Mouse (Mus musculus) heart, embryonic 12.5 days (tissue): ENCODE measurements around the gene Cxadr. TPM values are rescaled to one million over a fixed set of nuclear protein-coding genes. Genes with fewer than 3 reads are reported as not detected.
A peak's percentile ranks its signal among the peaks of the same experiment; 100 is the strongest.
"Not testable (repeated sequence)": the region's sequence is repeated elsewhere in the genome, so short reads cannot be mapped to it uniquely, and the experiment has no call there.

ENCODE experiments used
- ATAC-seq: fragments of 200-750 bp; cut with Nextera tagmentation; 2 replicates; pipeline ENCODE4 v1.8.0; 2017; ENCODE audit warnings: moderate TSS enrichment, moderate library complexity; ENCODE audit not compliant: insufficient number of reproducible peaks, low FRiP score
- H3K27ac ChIP-seq: fragments of 300-500 bp; sonication (generic); 2 replicates; pipeline ENCODE4 v1.5.1; 2016; ENCODE audit warnings: mild to moderate bottlenecking, moderate library complexity; ENCODE audit not compliant: poor library complexity, severe bottlenecking
- H3K27me3 ChIP-seq: fragments of 300-500 bp; sonication (generic); replicated peaks from 2 replicates; pipeline ENCODE4 v1.6.1; 2016; ENCODE audit warnings: mild to moderate bottlenecking, moderate library complexity
- H3K36me3 ChIP-seq: fragments of 300-500 bp; sonication (generic); 2 replicates; pipeline ENCODE4 v1.6.1; 2016; ENCODE audit warnings: mild to moderate bottlenecking, moderate library complexity
- H3K4me1 ChIP-seq: fragments of 300-500 bp; sonication (generic); replicated peaks from 2 replicates; pipeline ENCODE4 v1.6.1; 2016; ENCODE audit warnings: mild to moderate bottlenecking
- H3K4me2 ChIP-seq: fragments of 300-500 bp; sonication (generic); 2 replicates; pipeline ENCODE4 v1.6.1; 2016; ENCODE audit warnings: mild to moderate bottlenecking, moderate library complexity
- H3K4me3 ChIP-seq: fragments of 300-500 bp; sonication (generic); 2 replicates; pipeline ENCODE4 v1.5.1; 2016; ENCODE audit warnings: mild to moderate bottlenecking
- H3K9ac ChIP-seq: fragments of 300-500 bp; sonication (generic); 2 replicates; pipeline ENCODE4 v1.6.1; 2016; ENCODE audit warnings: mild to moderate bottlenecking, moderate library complexity
- H3K9me3 ChIP-seq: fragments of 300-500 bp; sonication (generic); replicated peaks from 2 replicates; pipeline ENCODE4 v1.6.1; 2016; ENCODE audit warnings: mild to moderate bottlenecking, moderate library complexity
- WGBS: fragments of 180-500 bp; shearing (Covaris S2); methylation state at CpG from one replicate; pipeline ENCODE4 v1.1.7; 2016; 5-methylcytosine and 5-hydroxymethylcytosine counted together
- polyA plus RNA-seq: library from polyadenylated mRNA; unstranded; fragments of >200 nt; fragmentation: Nextera tagmentation; extraction: Ambion mirVana; gene quantifications from 2 replicates; pipeline ENCODE4 v1.2.1, GENCODE M21; 2016

Cxadr gene
- polyA plus RNA-seq, 1 experiment from 2014 or later: 43.6 TPM

DNA sequence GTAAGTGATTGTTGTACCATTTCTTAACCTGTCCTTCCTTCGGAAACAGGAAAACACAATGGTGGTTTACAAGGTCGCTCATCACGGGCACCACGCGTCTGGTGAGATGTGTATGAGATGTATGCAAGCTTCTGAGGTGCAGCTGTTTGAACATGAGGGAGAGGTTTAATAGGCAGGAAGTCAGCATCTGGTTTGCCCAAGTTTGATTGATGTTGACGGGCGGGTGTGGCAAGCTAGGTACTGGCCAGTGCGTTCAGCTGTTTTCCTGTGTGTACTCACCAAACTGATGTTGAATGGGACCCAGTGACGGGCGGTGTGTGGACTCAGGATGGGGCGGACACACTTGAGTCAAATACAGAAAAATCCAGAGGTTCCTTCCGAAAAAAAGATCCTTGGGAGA, 26.7 kb downstream of the Cxadr start:
- WGBS: 89% methylated on average over 12 of the region's 12 CpGs
- Histone ChIP-seq H3K9ac (no peak overlapping the region), H3K4me1 (peaks cover 9% of the 10 kb centered on the region; the same call in 1 of the 2 replicates), H3K4me2 (no peak overlapping the region), H3K27ac (no peak overlapping the region), H3K9me3 (no peaks in the 10 kb centered on the region), H3K27me3 (no peaks in the 10 kb centered on the region), H3K4me3 (no peak overlapping the region), H3K36me3 (peaks cover 26% of the 10 kb centered on the region)
- no peak for ATAC-seq

DNA sequence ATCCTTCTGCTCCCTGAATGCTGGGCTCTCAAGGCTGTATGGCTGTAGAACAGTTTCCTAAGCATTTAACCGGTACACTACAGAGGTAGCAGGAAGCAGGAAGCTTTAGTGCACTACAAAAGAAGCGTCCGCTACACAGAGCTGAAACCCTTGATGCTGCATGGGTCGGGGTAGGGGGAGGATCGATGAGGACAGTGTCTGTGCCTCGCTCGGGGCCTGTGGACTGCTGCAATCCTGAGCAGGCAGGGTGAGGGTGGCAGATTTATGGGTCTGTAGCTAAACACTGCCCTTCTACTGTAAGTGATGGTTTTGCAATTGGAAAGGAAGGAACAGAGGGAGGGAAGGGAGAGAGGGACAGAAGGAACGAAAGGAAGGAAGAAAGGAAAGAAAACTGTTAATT, 35.9 kb downstream of the Cxadr start:
- no peak for ATAC-seq
- Histone ChIP-seq H3K4me2 (no peak overlapping the region), H3K36me3 (peaks cover 50% of the 10 kb centered on the region), H3K4me3 (no peak overlapping the region), H3K4me1 (no peaks in the 10 kb centered on the region), H3K9ac (no peak overlapping the region), H3K9me3 (no peaks in the 10 kb centered on the region), H3K27me3 (no peaks in the 10 kb centered on the region), H3K27ac (no peak overlapping the region)
- WGBS: 75% methylated on average over 8 of the region's 8 CpGs

- peaks cover 15% of the 10 kb centered on the region for H3K36me3 ChIP-seq
- no peak overlapping the region for H3K4me3 ChIP-seq
- H3K27me3 ChIP-seq: no peaks in the 10 kb centered on the region
- H3K9ac ChIP-seq: no peak overlapping the region
- no peak overlapping the region for H3K4me2 ChIP-seq
- WGBS: 89% methylated on average over 4 of the region's 4 CpGs
- peaks cover 12% of the 10 kb centered on the region; the same call in 1 of the 2 replicates for H3K4me1 ChIP-seq
- no peak overlapping the region for H3K27ac ChIP-seq
- ATAC-seq: no peak
- no peaks in the 10 kb centered on the region for H3K9me3 ChIP-seq
Measured at GRCm38 (mm10) chr16:78341356-78341755, 40.1 kb downstream of the Cxadr start.

DNA sequence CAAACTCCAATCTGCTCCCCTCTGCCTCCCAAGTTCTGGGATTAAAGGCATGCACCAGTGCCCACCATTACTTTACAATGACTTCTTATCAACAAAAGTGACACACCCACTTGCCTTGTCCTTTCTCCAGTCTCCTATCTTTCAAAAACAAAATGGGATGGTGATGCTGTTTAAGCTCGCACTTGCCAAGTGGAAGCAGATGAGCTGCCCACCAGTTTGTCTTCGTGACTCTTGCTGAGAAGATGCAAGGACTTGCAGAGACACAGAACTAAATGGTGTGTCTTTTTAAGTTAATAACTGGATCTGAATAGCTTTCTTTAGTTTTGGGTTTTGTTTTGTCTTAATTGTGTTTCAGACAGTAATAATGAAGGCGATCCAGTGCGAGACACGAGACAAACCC, 41.5 kb downstream of the Cxadr start:
- Histone ChIP-seq H3K9me3 (no peaks in the 10 kb centered on the region), H3K4me3 (no peak overlapping the region)
- WGBS: 76% methylated on average over 5 of the region's 5 CpGs

GRCm38 (mm10) chr16:78343792-78344191, 42.5 kb downstream of the Cxadr start:
- no peaks in the 10 kb centered on the region for H3K27me3 ChIP-seq
- peaks cover 11% of the 10 kb centered on the region; the same call in 1 of the 2 replicates for H3K36me3 ChIP-seq
- WGBS: 77% methylated on average over 6 of the region's 6 CpGs
- H3K9ac ChIP-seq: no peak overlapping the region
- ATAC-seq: no peak
- H3K4me1 ChIP-seq: peaks cover 22% of the 10 kb centered on the region
- H3K27ac ChIP-seq: no peak overlapping the region
- no peaks in the 10 kb centered on the region for H3K9me3 ChIP-seq
- H3K4me3 ChIP-seq: no peak overlapping the region
- no peak overlapping the region for H3K4me2 ChIP-seq

More for the DNA sequence above, 41.5 kb downstream of the Cxadr start:
- H3K27ac ChIP-seq: no peak overlapping the region
- H3K4me1 ChIP-seq: peaks cover 20% of the 10 kb centered on the region
- no peak overlapping the region for H3K9ac ChIP-seq
- ATAC-seq: no peak
- no peak overlapping the region for H3K4me2 ChIP-seq
- H3K36me3 ChIP-seq: peaks cover 10% of the 10 kb centered on the region; the same call in 1 of the 2 replicates
- H3K27me3 ChIP-seq: no peaks in the 10 kb centered on the region

DNA sequence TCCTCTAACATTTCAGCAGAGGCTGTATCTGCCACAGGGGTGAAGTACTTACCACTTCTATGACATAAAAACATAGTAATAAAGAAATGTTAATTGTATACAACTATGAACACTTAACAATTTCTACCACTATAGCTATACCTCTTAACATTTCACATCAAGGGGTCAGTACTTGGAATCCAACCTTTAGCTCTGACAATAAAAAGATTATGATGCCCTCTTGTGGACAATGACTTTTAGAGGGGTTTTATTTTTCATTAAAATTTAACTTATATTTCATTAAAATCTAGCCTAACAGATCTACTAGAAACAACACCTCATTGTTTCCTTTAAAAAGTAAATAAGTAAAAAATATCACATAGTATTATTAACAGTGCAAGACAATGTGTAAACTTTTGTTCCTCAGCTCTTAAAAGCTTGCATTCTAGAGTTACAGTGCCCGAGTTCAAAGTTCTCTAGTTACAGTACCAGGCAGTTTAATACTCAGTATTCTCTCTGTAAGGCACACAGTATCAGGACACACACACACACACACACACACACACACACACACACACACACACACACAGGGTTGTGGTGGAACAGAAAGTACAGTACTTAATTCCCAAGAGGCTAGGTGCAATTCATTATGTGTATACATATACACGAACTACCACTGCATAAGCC, 45.5 kb downstream of the Cxadr start:
- H3K4me2 ChIP-seq: no peak overlapping the region
- WGBS: 77% methylated on average over 2 of the region's 2 CpGs
- peaks cover 13% of the 10 kb centered on the region for H3K36me3 ChIP-seq
- H3K4me3 ChIP-seq: no peak overlapping the region
- no peaks in the 10 kb centered on the region for H3K27me3 ChIP-seq
- ATAC-seq: no peak
- no peak overlapping the region for H3K9ac ChIP-seq
- peak overlapping the region; percentile 67 for H3K27ac ChIP-seq
- no peaks in the 10 kb centered on the region for H3K9me3 ChIP-seq
- peaks cover 22% of the 10 kb centered on the region for H3K4me1 ChIP-seq

GRCm38 (mm10) chr16:78347328-78347926, 46.1 kb downstream of the Cxadr start:
- Histone ChIP-seq H3K4me1 (peaks cover 21% of the 10 kb centered on the region), H3K9me3 (no peaks in the 10 kb centered on the region), H3K9ac (no peak overlapping the region), H3K27me3 (no peaks in the 10 kb centered on the region), H3K4me3 (no peak overlapping the region), H3K4me2 (no peak overlapping the region), H3K36me3 (peaks cover 13% of the 10 kb centered on the region), H3K27ac (peak overlapping the region; percentile 67)
- WGBS: 30% methylated on average over 13 of the region's 13 CpGs
- peak; percentile 59; the same call in 1 of the 2 replicates for ATAC-seq

DNA sequence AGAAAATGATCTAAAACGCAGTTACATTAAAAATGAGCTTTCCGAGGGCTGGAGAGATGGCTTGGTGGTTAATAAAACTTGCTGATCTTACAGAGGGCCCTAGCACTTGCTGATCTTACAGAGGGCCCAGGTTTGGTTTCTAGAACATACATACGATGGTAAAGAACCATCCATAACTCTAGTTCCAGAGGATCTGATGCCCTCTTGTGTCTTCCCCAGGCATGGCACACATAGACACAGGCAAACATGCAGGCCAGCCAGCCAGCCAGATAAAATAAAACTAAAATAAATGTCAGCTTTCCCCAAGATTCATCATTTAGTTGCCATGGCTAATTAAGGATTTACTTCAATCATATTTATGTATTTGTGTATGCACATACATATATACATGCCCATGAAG, 56.5 kb downstream of the Cxadr start:
- Histone ChIP-seq H3K9me3 (no peaks in the 10 kb centered on the region), H3K4me3 (no peak overlapping the region), H3K27me3 (no peaks in the 10 kb centered on the region), H3K36me3 (peaks cover 36% of the 10 kb centered on the region), H3K27ac (no peak overlapping the region), H3K9ac (no peak overlapping the region), H3K4me1 (no peaks in the 10 kb centered on the region), H3K4me2 (no peak overlapping the region)
- 91% methylated on average over 3 of the region's 3 CpGs for WGBS
- no peak for ATAC-seq

DNA sequence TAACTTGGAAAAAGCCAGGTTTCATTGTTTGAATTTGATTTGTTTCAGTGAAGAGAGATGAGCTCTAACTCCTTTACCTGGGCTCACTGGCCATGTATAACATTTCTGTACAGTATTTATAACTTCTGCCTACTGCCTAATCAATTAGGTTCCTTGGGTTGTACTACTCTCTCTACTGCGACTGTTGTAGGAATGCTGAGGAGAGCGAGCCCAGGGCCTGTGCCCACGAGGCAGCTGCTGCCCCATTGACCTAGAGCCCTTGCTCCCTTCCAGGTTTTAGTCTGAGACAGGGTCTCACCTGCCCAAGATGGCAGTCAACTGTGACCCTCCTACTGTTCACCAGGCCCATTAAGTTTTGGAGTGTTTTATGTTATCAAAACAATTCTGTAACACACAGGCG, 60.2 kb downstream of the Cxadr start:
- no peak overlapping the region for H3K4me2 ChIP-seq
- no peaks in the 10 kb centered on the region for H3K27me3 ChIP-seq
- no peak overlapping the region for H3K9ac ChIP-seq
- WGBS: 92% methylated on average over 4 of the region's 4 CpGs
- no peak overlapping the region for H3K4me3 ChIP-seq
- no peak overlapping the region for H3K27ac ChIP-seq
- peaks cover 51% of the 10 kb centered on the region for H3K36me3 ChIP-seq
- H3K4me1 ChIP-seq: no peaks in the 10 kb centered on the region
- ATAC-seq: no peak
- H3K9me3 ChIP-seq: no peaks in the 10 kb centered on the region

- not testable (repeated sequence) for H3K27me3 ChIP-seq, ATAC-seq, H3K4me1 ChIP-seq, H3K4me2 ChIP-seq, H3K9me3 ChIP-seq, H3K9ac ChIP-seq, H3K27ac ChIP-seq, H3K4me3 ChIP-seq
- 88% methylated on average over 9 of the region's 9 CpGs for WGBS
- H3K36me3 ChIP-seq: peaks cover 58% of the 10 kb centered on the region
Measured at GRCm38 (mm10) chr16:78364554-78364953, 63.3 kb downstream of the Cxadr start.

DNA sequence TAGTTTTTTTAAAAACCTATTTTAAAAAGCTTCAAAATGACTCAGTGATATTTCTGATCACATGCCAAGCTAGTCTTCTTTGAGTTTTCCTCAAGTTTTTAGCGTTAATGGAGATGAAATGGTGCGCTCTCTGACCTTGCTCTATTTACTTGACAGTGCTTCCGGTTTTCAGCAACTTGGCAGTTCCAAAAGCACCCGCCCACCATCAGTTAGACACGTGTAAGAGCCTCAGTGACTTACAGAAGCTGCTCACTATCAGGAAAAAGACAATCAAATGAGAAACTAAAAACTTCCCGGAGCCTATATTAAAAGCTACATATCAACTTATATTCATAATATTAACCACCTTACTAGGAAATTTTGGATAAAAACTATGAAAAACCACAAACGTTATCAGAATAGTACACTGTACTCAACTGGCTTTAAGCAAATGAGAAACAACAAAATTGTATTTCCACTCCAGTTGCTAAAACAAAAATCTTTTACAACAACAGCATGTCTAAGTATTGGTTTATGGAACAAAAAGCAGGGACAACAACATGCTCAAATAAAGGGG, 70.3 kb downstream of the Cxadr start:
- no peak for ATAC-seq
- H3K4me3 ChIP-seq: no peak overlapping the region
- no peaks in the 10 kb centered on the region for H3K9me3 ChIP-seq
- H3K27me3 ChIP-seq: no peaks in the 10 kb centered on the region
- H3K9ac ChIP-seq: no peak overlapping the region
- 71% methylated on average over 7 of the region's 7 CpGs for WGBS
- no peak overlapping the region for H3K27ac ChIP-seq
- H3K4me2 ChIP-seq: no peak overlapping the region
- peaks cover 37% of the 10 kb centered on the region for H3K36me3 ChIP-seq
- H3K4me1 ChIP-seq: peaks cover 9% of the 10 kb centered on the region
